Mouse (Mus musculus) forebrain, embryonic 14.5 days (tissue): ENCODE data around the gene Tmc2. TPM values are rescaled to one million over a fixed set of nuclear protein-coding genes. Genes with fewer than 3 reads are reported as not detected.

Experiments
- ATAC-seq: fragments of 200-750 bp; cut with Nextera tagmentation; 2 replicates; pipeline ENCODE4 v1.8.0; 2017; ENCODE audit warnings: mild to moderate bottlenecking, moderate library complexity
- DNase-seq: peaks from one replicate; pipeline ENCODE4 v3.0.0-alpha.2; 2015; ENCODE audit warnings: low spot score
- H3K27ac ChIP-seq: fragments of 300-500 bp; sonication (generic); 2 replicates; pipeline ENCODE4 v1.5.1; 2014; ENCODE audit warnings: low read depth, mild to moderate bottlenecking, control low read depth, low read length, moderate library complexity
- H3K27me3 ChIP-seq: fragments of 300-500 bp; sonication (generic); replicated peaks from 2 replicates; pipeline ENCODE4 v1.6.1; 2014; ENCODE audit warnings: low read length, control low read depth, mixed read lengths; ENCODE audit not compliant: control insufficient read depth, insufficient read depth
- H3K36me3 ChIP-seq: fragments of 300-500 bp; sonication (generic); 2 replicates; pipeline ENCODE4 v1.6.1; 2014; ENCODE audit warnings: low read length, control low read depth; ENCODE audit not compliant: control insufficient read depth, insufficient read depth
- H3K4me1 ChIP-seq: fragments of 300-500 bp; sonication (generic); 2 replicates; pipeline ENCODE4 v1.6.1; 2014; ENCODE audit warnings: antibody characterized with exemption, low read length, control low read depth; ENCODE audit not compliant: control insufficient read depth, insufficient read depth
- H3K4me2 ChIP-seq: fragments of 300-500 bp; sonication (generic); 2 replicates; pipeline ENCODE4 v1.6.1; 2014; ENCODE audit warnings: mild to moderate bottlenecking, control low read depth, low read length
- H3K4me3 ChIP-seq: fragments of 300-500 bp; sonication (generic); 2 replicates; pipeline ENCODE4 v1.5.1; 2014; ENCODE audit warnings: low read depth, low read length, control low read depth
- H3K9ac ChIP-seq: fragments of 300-500 bp; sonication (generic); 2 replicates; pipeline ENCODE4 v1.6.1; 2014; ENCODE audit warnings: mild to moderate bottlenecking, low read length, control low read depth, moderate library complexity
- H3K9me3 ChIP-seq: fragments of 300-500 bp; sonication (generic); replicated peaks from 2 replicates; pipeline ENCODE4 v1.6.1; 2016; ENCODE audit warnings: low read length, control low read depth, mixed read lengths; ENCODE audit not compliant: control insufficient read depth
- WGBS: fragments of 180-500 bp; shearing (Covaris S2); extraction: QIAGEN DNeasy Blood & Tissue Kit; methylation state at CpG from one replicate; pipeline ENCODE4 v1.1.7; 2014; 5-methylcytosine and 5-hydroxymethylcytosine counted together
- polyA plus RNA-seq: library from polyadenylated mRNA; unstranded; fragments of >200 nt; fragmentation: Nextera tagmentation; extraction: Ambion mirVana; gene quantifications from 2 replicates; pipeline ENCODE4 v1.2.1, GENCODE M21; 2014

Gene Tmc2
- polyA plus RNA-seq = not detected in 2 replicates

DNA sequence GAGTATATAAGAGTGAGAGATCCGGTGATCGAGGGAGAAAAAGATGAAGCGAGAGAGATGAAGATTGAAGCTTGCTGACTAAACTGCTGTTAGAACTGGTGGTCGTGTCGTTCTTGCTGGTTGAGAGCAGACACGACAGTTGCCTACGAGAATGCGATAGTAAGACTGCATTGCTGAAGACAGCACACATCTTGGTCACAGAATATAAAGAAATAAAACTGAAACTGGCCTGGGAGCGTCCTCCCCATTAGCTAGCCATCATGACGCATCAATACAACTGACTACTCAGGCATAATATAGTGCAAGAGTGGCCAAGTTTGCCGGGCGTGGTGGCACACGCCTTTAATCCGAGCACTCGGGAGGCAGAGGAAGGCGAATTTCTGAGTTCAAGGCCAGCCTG is at the start of gene Tmc2:
Tmc2 (plus strand) TSS at position 301 of the 400 bp plus-strand sequence.
- Histone ChIP-seq H3K4me2 (no peak within 1 kb of the TSS), H3K9ac (no peak within 1 kb of the TSS), H3K36me3 (no peaks in the 10 kb centered on the region), H3K9me3 (0 out of 2 replicates have a peak, but pooled peaks cover 2% of the 10 kb centered on the region), H3K27me3 (no peaks in the 10 kb centered on the region), H3K4me3 (no peak within 1 kb of the TSS), H3K4me1 (no peaks in the 10 kb centered on the region), H3K27ac (no peak within 1 kb of the TSS)
- ATAC-seq (no peak), DNase-seq (no peak)
- 93% methylated on average over 16 of the region's 16 CpGs for WGBS

- no peak overlapping the region for H3K9ac ChIP-seq
- no peaks in the 10 kb centered on the region for H3K9me3 ChIP-seq
- peak; percentile 45 for DNase-seq
- no peaks in the 10 kb centered on the region for H3K27me3 ChIP-seq
- no peaks in the 10 kb centered on the region for H3K4me1 ChIP-seq
- peak; percentile 48; the same call in 1 of the 2 replicates for ATAC-seq
- H3K4me2 ChIP-seq = no peak overlapping the region
- 46% methylated on average over 5 of the region's 5 CpGs for WGBS
- H3K4me3 ChIP-seq = no peak overlapping the region
- H3K27ac ChIP-seq = no peak overlapping the region
- no peaks in the 10 kb centered on the region for H3K36me3 ChIP-seq
These were observed 48.8 kb upstream of the Tmc2 start for GRCm38 (mm10) chr2:130146089-130146668.

GRCm38 (mm10) chr2:130155171-130155570 is 39.8 kb upstream of the Tmc2 start:
- no peaks in the 10 kb centered on the region for H3K4me1 ChIP-seq
- ATAC-seq (no peak), DNase-seq (no peak)
- no peak overlapping the region for H3K4me3 ChIP-seq
- H3K36me3 ChIP-seq = no peaks in the 10 kb centered on the region
- H3K4me2 ChIP-seq = no peak overlapping the region
- no peak overlapping the region for H3K27ac ChIP-seq
- H3K27me3 ChIP-seq = no peaks in the 10 kb centered on the region
- H3K9me3 ChIP-seq = no peaks in the 10 kb centered on the region
- no peak overlapping the region for H3K9ac ChIP-seq
- 76% methylated on average over 3 of the region's 3 CpGs for WGBS

- Histone ChIP-seq H3K9ac (no peak overlapping the region), H3K4me1 (no peaks in the 10 kb centered on the region), H3K9me3 (no peaks in the 10 kb centered on the region), H3K4me2 (no peak overlapping the region), H3K4me3 (no peak overlapping the region), H3K27me3 (no peaks in the 10 kb centered on the region), H3K36me3 (no peaks in the 10 kb centered on the region), H3K27ac (no peak overlapping the region)
- DNase-seq = no peak
- ATAC-seq = no peak
These were observed 39.1 kb upstream of the Tmc2 start for GRCm38 (mm10) chr2:130155851-130156250.

- WGBS = 52% methylated on average over 14 of the region's 14 CpGs
- H3K4me3 ChIP-seq = no peak overlapping the region
- 0 out of 2 replicates have a peak overlapping the region, but pooled peaks have one; percentile 3 for H3K27ac ChIP-seq
- no peaks in the 10 kb centered on the region for H3K27me3 ChIP-seq
- DNase-seq = peak; percentile 54
- peak; percentile 55; the same call in 1 of the 2 replicates for ATAC-seq
- no peaks in the 10 kb centered on the region for H3K9me3 ChIP-seq
- no peaks in the 10 kb centered on the region for H3K4me1 ChIP-seq
- no peak overlapping the region for H3K4me2 ChIP-seq
- no peak overlapping the region for H3K9ac ChIP-seq
- no peaks in the 10 kb centered on the region for H3K36me3 ChIP-seq
These were observed 37.5 kb upstream of the Tmc2 start for GRCm38 (mm10) chr2:130157231-130158087.

DNA sequence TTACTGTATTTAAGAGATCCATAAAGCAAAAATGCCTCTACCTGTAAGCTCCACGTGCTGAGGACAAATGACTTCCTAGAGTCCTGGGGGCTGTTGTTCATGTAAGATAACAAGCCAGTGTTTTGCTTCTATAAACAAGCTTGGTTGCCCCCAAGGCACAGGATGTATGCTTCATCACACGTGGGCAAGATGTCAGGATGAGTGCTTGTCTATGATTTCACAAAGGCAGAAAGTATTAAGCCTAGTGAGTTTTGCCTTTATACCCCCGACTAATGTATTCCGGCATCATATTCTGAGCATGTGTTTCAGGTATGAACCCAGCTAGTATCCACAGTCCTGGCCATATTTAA is 36.9 kb upstream of the Tmc2 start:
- H3K27ac ChIP-seq = no peak overlapping the region

DNA sequence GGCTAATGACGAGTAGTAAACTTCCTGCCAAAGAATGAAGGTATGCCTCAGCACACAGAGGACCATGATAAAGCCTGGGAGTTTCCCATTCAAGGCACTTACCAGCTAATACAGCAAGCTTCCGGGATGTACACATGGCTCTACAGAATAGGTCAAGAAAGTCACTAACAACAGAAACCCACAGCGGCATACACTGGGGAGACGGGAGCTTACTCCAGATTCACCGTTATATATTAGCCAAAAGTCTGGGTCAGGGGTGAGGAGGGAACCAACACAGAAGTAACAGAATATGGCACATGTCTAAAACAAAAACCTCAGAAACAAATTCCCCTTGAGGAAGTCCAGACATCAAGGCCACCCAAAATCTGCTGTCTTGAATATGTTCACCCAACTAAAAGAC is 32.3 kb upstream of the Tmc2 start:
- Histone ChIP-seq H3K27ac (no peak overlapping the region), H3K36me3 (peaks cover 10% of the 10 kb centered on the region; the same call in 1 of the 2 replicates), H3K9me3 (no peaks in the 10 kb centered on the region), H3K4me2 (no peak overlapping the region), H3K9ac (no peak overlapping the region), H3K27me3 (no peaks in the 10 kb centered on the region), H3K4me3 (no peak overlapping the region), H3K4me1 (no peaks in the 10 kb centered on the region)
- WGBS = 90% methylated on average over 5 of the region's 5 CpGs
- no peak for ATAC-seq
- no peak for DNase-seq

More for the DNA sequence above, 36.9 kb upstream of the Tmc2 start:
- Histone ChIP-seq H3K9me3 (no peaks in the 10 kb centered on the region), H3K4me1 (no peaks in the 10 kb centered on the region), H3K9ac (no peak overlapping the region), H3K4me3 (no peak overlapping the region), H3K36me3 (no peaks in the 10 kb centered on the region), H3K4me2 (no peak overlapping the region), H3K27me3 (no peaks in the 10 kb centered on the region)
- ATAC-seq = no peak
- DNase-seq = no peak
- WGBS = 56% methylated on average over 4 of the region's 4 CpGs

GRCm38 (mm10) chr2:130166311-130167214 is 28.4 kb upstream of the Tmc2 start:
- Histone ChIP-seq H3K9ac (no peak overlapping the region; the same call in 1 of the 2 replicates), H3K27ac (no peak overlapping the region), H3K27me3 (no peaks in the 10 kb centered on the region), H3K4me3 (no peak overlapping the region), H3K4me2 (no peak overlapping the region), H3K9me3 (no peaks in the 10 kb centered on the region), H3K36me3 (peaks cover 37% of the 10 kb centered on the region), H3K4me1 (no peaks in the 10 kb centered on the region)
- ATAC-seq (peak; percentile 86), DNase-seq (peak; percentile 90)
- 56% methylated on average over 9 of the region's 9 CpGs for WGBS
